Mouse (Mus musculus): ENCODE measurements at regions not wholly inside any gene's neighbourhood (a gene's known extent, or its start where the extent isn't known, plus 50 kb on each side); places are given as distances from the start of the nearest gene placed in this dataset.
"Not testable (repeated sequence)": the region's sequence is repeated elsewhere in the genome, so short reads cannot be mapped to it uniquely, and the experiment has no call there.

DNA sequence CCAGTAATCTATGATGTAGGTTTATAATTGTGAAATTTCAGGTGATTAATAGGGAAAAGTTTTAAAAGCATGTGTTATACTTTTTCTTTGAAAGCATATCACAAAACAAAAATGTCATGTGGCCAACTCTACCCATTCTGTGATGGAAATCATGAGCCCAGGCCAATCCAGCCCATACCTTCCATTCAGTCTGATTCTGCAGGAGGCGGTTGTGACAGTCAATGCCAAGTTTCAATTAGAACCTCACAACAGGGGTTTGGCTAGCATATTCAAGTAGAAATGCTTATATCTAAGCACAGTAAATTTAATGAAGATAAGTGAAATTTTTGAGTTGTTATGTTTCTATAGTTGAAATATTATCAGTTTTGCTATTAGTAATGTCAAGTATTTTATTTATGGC lies 258.6 kb downstream of the Mef2c start:
- no peak for DNase-seq (ENCODE audit: low read depth, low spot score)
- H3K4me3 ChIP-seq (ENCODE audit: control insufficient read depth in 1 of 2, insufficient read depth in 1 of 2, low read depth in 2 of 2, low read length in 2 of 2): no peak overlapping the region
- no peaks in the 10 kb centered on the region for H3K79me2 ChIP-seq (ENCODE audit: control insufficient read depth, insufficient read depth, low read length, poor library complexity)
- TF ChIP-seq RAD21 (IDR thresholded peaks at IDR 0.05; ENCODE audit: low read depth, low read length) (no peak), GATA1 (IDR thresholded peaks at IDR 0.05; ENCODE audit: low read depth, low read length) (no peak), TCF12 (IDR thresholded peaks at IDR 0.05; ENCODE audit: low read depth, low read length) (no peak), POLR2AphosphoS5 (IDR thresholded peaks at IDR 0.05; ENCODE audit: borderline replicate concordance, low read depth, low read length) (no peak)
- no peak overlapping the region for H3K27ac ChIP-seq (ENCODE audit: control insufficient read depth, low read depth, low read length)
- H3K27me3 ChIP-seq (ENCODE audit: control insufficient read depth in 1 of 2, insufficient read depth in 2 of 2, low read length in 2 of 2): no peaks in the 10 kb centered on the region; a peak in 1 of 4 replicates
- no peak overlapping the region for H3K9ac ChIP-seq (ENCODE audit: control insufficient read depth, low read depth, low read length, poor library complexity, severe bottlenecking)
- no peaks in the 10 kb centered on the region for H3K36me3 ChIP-seq (ENCODE audit: control insufficient read depth in 1 of 2, insufficient read depth in 2 of 2, low read length in 2 of 2)
- H3K9me3 ChIP-seq (replicated peaks; ENCODE audit: insufficient read depth, low read length): no peaks in the 10 kb centered on the region
- H3K4me1 ChIP-seq (ENCODE audit: control insufficient read depth in 1 of 2, insufficient read depth in 2 of 2, low read length in 2 of 2): no peaks in the 10 kb centered on the region

DNA sequence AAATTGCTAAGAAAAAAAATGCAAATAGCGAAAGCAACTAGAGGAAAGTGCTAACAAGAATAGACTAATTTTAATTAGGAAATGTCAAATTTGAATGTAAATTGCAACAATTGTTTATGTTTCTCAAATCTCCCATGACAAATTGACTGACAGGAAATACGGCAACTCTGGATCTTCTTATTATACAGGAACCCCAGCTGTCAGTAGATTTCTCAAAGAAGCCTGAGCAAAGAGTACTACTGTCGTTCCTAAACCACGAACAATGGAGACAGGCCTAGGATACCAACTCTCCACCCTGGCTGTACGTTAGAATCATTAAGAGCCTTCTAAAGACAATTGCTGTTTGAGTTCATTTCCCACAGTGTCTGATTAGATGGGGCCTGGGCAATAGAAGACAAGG lies 259.5 kb downstream of the Mef2c start:
- not testable (repeated sequence) for H3K27me3 ChIP-seq (ENCODE audit: control insufficient read depth in 1 of 2, insufficient read depth in 2 of 2, low read length in 2 of 2); H3K36me3 ChIP-seq (ENCODE audit: control insufficient read depth in 1 of 2, insufficient read depth in 2 of 2, low read length in 2 of 2); H3K9me3 ChIP-seq (replicated peaks; ENCODE audit: insufficient read depth, low read length); H3K4me3 ChIP-seq (ENCODE audit: control insufficient read depth in 1 of 2, insufficient read depth in 1 of 2, low read depth in 2 of 2, low read length in 2 of 2); H3K79me2 ChIP-seq (ENCODE audit: control insufficient read depth, insufficient read depth, low read length, poor library complexity); DNase-seq (ENCODE audit: low read depth, low spot score); H3K27ac ChIP-seq (ENCODE audit: control insufficient read depth, low read depth, low read length); H3K9ac ChIP-seq (ENCODE audit: control insufficient read depth, low read depth, low read length, poor library complexity, severe bottlenecking); H3K4me1 ChIP-seq (ENCODE audit: control insufficient read depth in 1 of 2, insufficient read depth in 2 of 2, low read length in 2 of 2)

DNA sequence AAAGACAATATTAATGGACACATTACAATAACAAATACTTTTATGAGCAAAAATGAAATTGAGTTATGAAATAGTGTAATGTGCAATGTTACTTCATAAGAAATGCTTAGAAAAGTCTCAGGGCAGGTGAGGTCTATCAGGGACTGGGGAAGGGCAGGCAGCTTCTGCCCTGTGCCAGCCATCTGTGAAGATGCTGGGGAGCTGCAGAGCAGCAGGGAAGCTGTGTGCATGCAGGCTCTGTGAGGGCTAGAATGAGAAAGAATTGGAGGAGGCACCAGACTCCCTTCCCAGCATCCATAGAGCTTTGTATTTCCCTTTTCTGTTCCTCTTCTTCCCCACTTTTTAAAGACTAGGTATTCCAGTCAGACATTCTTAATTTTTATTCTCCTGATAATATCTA lies 281.8 kb downstream of the Mef2c start:
- DNase-seq (ENCODE audit: low read depth, low spot score): no peak
- H3K27ac ChIP-seq (ENCODE audit: control insufficient read depth, low read depth, low read length): no peak overlapping the region
- H3K9me3 ChIP-seq (replicated peaks; ENCODE audit: insufficient read depth, low read length): no peaks in the 10 kb centered on the region
- no peak overlapping the region for H3K4me3 ChIP-seq (ENCODE audit: control insufficient read depth in 1 of 2, insufficient read depth in 1 of 2, low read depth in 2 of 2, low read length in 2 of 2)
- H3K79me2 ChIP-seq (ENCODE audit: control insufficient read depth, insufficient read depth, low read length, poor library complexity): no peaks in the 10 kb centered on the region
- no peaks in the 10 kb centered on the region for H3K27me3 ChIP-seq (ENCODE audit: control insufficient read depth in 1 of 2, insufficient read depth in 2 of 2, low read length in 2 of 2)
- H3K9ac ChIP-seq (ENCODE audit: control insufficient read depth, low read depth, low read length, poor library complexity, severe bottlenecking): no peak overlapping the region
- TF ChIP-seq SIN3A (IDR thresholded peaks at IDR 0.05; ENCODE audit: low read length): no peak
- TF ChIP-seq USF1 (IDR thresholded peaks at IDR 0.05; ENCODE audit: low read depth, low read length): no peak
- TF ChIP-seq KAT2A (conservative IDR thresholded peaks at IDR 0.05; ENCODE audit: low read depth, low read length): no peak
- no peak for TF ChIP-seq MAX (IDR thresholded peaks at IDR 0.05; ENCODE audit: low read length)
- no peak for TF ChIP-seq ZKSCAN1 (IDR thresholded peaks at IDR 0.05; ENCODE audit: low read depth, low read length)
- TF ChIP-seq POLR2AphosphoS5 (IDR thresholded peaks at IDR 0.05; ENCODE audit: borderline replicate concordance, low read depth, low read length): no peak
- TF ChIP-seq E2F4 (IDR thresholded peaks at IDR 0.05; ENCODE audit: borderline replicate concordance, low read depth, low read length): no peak
- no peak for TF ChIP-seq GATA1 (IDR thresholded peaks at IDR 0.05; ENCODE audit: low read depth, low read length)
- TF ChIP-seq CHD1 (IDR thresholded peaks at IDR 0.05; ENCODE audit: low read depth, low read length): no peak
- TF ChIP-seq SMC3 (IDR thresholded peaks at IDR 0.05; ENCODE audit: low read depth, low read length): no peak
- no peak for TF ChIP-seq CHD2 (IDR thresholded peaks at IDR 0.05; ENCODE audit: low read length)
- no peak for TF ChIP-seq MYC (IDR thresholded peaks at IDR 0.05; ENCODE audit: low read depth, low read length)
- TF ChIP-seq MAFK (IDR thresholded peaks at IDR 0.05; ENCODE audit: borderline replicate concordance, low read depth, low read length): no peak
- no peak for TF ChIP-seq ELF1 (IDR thresholded peaks at IDR 0.05; ENCODE audit: low read depth, low read length)
- TF ChIP-seq ETS1 (IDR thresholded peaks at IDR 0.05; ENCODE audit: low read depth, low read length): no peak
- no peaks in the 10 kb centered on the region for H3K4me1 ChIP-seq (ENCODE audit: control insufficient read depth in 1 of 2, insufficient read depth in 2 of 2, low read length in 2 of 2)
- no peaks in the 10 kb centered on the region for H3K36me3 ChIP-seq (ENCODE audit: control insufficient read depth in 1 of 2, insufficient read depth in 2 of 2, low read length in 2 of 2)
